Mouse (Mus musculus) T-helper 1 cell (primary cell): Measurements from ENCODE around the gene Olfr221.

Experiments used
- in situ Hi-C: fragments of 300-600 bp; cut with MboI, MseI; formaldehyde crosslinking; loops from one replicate; pipeline ENCODE4 v1.15.1; 2025; ENCODE audit warnings: high pct_unique_total_duplicates

Olfr221 gene

GRCm38 (mm10) chr14:52019590-52020340 lies 22.5 kb downstream of the Olfr221 start:
- in situ Hi-C loops: loop anchor here (10.0 to 25.0 kb wide), 2 partner anchors 935 to 1082 kb away; partner anchors contain the start of genes Gm49342, Pip4p1 and Pnp

- in situ Hi-C loops: loop anchor here (25.0 kb wide), 1 partner anchor 1082 kb away; the partner anchor contains the start of genes Gm49342, Pip4p1 and Pnp
These were observed 23.1 kb downstream of the Olfr221 start for GRCm38 (mm10) chr14:52019051-52019589.

GRCm38 (mm10) chr14:52018248-52019050 lies 23.8 kb downstream of the Olfr221 start:
- in situ Hi-C loops: loop anchor here (25.0 kb wide), 1 partner anchor 1081 kb away; the partner anchor contains the start of genes Gm49342, Pip4p1 and Pnp

GRCm38 (mm10) chr14:52017662-52018061 lies 24.6 kb downstream of the Olfr221 start:
- in situ Hi-C loops: loop anchor here (25.0 kb wide), 1 partner anchor 1080 kb away; the partner anchor contains the start of genes Gm49342, Pip4p1 and Pnp

GRCm38 (mm10) chr14:52016625-52017405 lies 25.4 kb downstream of the Olfr221 start:
- in situ Hi-C loops: loop anchor here (25.0 kb wide), 1 partner anchor 1080 kb away; the partner anchor contains the start of genes Gm49342, Pip4p1 and Pnp

- in situ Hi-C loops: loop anchor here (25.0 kb wide), 1 partner anchor 1078 kb away; the partner anchor contains the start of genes Gm49342, Pip4p1 and Pnp
These were observed 26.7 kb downstream of the Olfr221 start, which contains the start of gene Tmem253 for GRCm38 (mm10) chr14:52015445-52016100. Gene Tmem253, plus strand, starts transcription at chr14:52015658.

GRCm38 (mm10) chr14:52014761-52015311 lies 27.4 kb downstream of the Olfr221 start:
- in situ Hi-C loops: loop anchor here (25.0 kb wide), 1 partner anchor 1078 kb away; the partner anchor contains the start of genes Gm49342, Pip4p1 and Pnp

GRCm38 (mm10) chr14:52014271-52014760 lies 27.9 kb downstream of the Olfr221 start:
- in situ Hi-C loops: loop anchor here (25.0 kb wide), 1 partner anchor 1077 kb away; the partner anchor contains the start of genes Gm49342, Pip4p1 and Pnp

- in situ Hi-C loops: loop anchor here (25.0 kb wide), 1 partner anchor 1076 kb away; the partner anchor contains the start of genes Gm49342, Pip4p1 and Pnp
These were observed 28.5 kb downstream of the Olfr221 start for GRCm38 (mm10) chr14:52013771-52014219.

GRCm38 (mm10) chr14:52013021-52013610 lies 29.1 kb downstream of the Olfr221 start:
- in situ Hi-C loops: loop anchor here (25.0 kb wide), 1 partner anchor 1076 kb away; the partner anchor contains the start of genes Gm49342, Pip4p1 and Pnp

- in situ Hi-C loops: loop anchor here (25.0 kb wide), 1 partner anchor 1075 kb away; the partner anchor contains the start of genes Gm49342, Pip4p1 and Pnp
These were observed 29.7 kb downstream of the Olfr221 start for GRCm38 (mm10) chr14:52012553-52012952.

- in situ Hi-C loops: loop anchor here (25.0 kb wide), 1 partner anchor 1075 kb away; the partner anchor contains the start of genes Gm49342, Pip4p1 and Pnp
These were observed 30.2 kb downstream of the Olfr221 start for GRCm38 (mm10) chr14:52012085-52012484.

GRCm38 (mm10) chr14:52011683-52012082 lies 30.6 kb downstream of the Olfr221 start:
- in situ Hi-C loops: loop anchor here (25.0 kb wide), 1 partner anchor 1074 kb away; the partner anchor contains the start of genes Gm49342, Pip4p1 and Pnp

GRCm38 (mm10) chr14:52010446-52011111 lies 31.7 kb downstream of the Olfr221 start:
- in situ Hi-C loops: loop anchor here (25.0 kb wide), 1 partner anchor 1073 kb away; the partner anchor contains the start of genes Gm49342, Pip4p1 and Pnp

GRCm38 (mm10) chr14:52009841-52010240 lies 32.4 kb downstream of the Olfr221 start:
- in situ Hi-C loops: loop anchor here (5.0 to 25.0 kb wide), 2 partner anchors 103 to 1073 kb away; partner anchors contain the start of genes Gm49342, Pip4p1 and Pnp

- in situ Hi-C loops: loop anchor here (5.0 to 25.0 kb wide), 2 partner anchors 102 to 1072 kb away; partner anchors contain the start of genes Gm49342, Pip4p1 and Pnp
These were observed 32.9 kb downstream of the Olfr221 start for GRCm38 (mm10) chr14:52009361-52009760.
